Mouse (Mus musculus) intestine, postnatal 0 days (tissue): ENCODE results near the gene Siah2. TPM values are rescaled to one million over a fixed set of nuclear protein-coding genes. Genes with fewer than 3 reads are reported as not detected.

Experiments used
- ATAC-seq: fragments of 200-750 bp; cut with Nextera tagmentation; 2 replicates; pipeline ENCODE4 v1.8.0; 2017; ENCODE audit warnings: mild to moderate bottlenecking, moderate TSS enrichment, moderate library complexity
- H3K27ac ChIP-seq: fragments of 300-500 bp; sonication (generic); 2 replicates; pipeline ENCODE4 v1.5.1; 2014; ENCODE audit warnings: mild to moderate bottlenecking, low read depth, low read length, moderate library complexity
- H3K27me3 ChIP-seq: fragments of 300-500 bp; sonication (generic); replicated peaks from 2 replicates; pipeline ENCODE4 v1.6.1; 2014; ENCODE audit warnings: low read length, mixed read lengths; ENCODE audit not compliant: control insufficient read depth, insufficient read depth
- H3K36me3 ChIP-seq: fragments of 300-500 bp; sonication (generic); 2 replicates; pipeline ENCODE4 v1.6.1; 2014; ENCODE audit warnings: mild to moderate bottlenecking, moderate library complexity; ENCODE audit not compliant: control insufficient read depth, insufficient read depth
- H3K4me1 ChIP-seq: fragments of 300-500 bp; sonication (generic); replicated peaks from 2 replicates; pipeline ENCODE4 v1.6.1; 2014; ENCODE audit warnings: antibody characterized with exemption, low read length, mixed read lengths; ENCODE audit not compliant: control insufficient read depth, insufficient read depth
- H3K4me2 ChIP-seq: fragments of 300-500 bp; sonication (generic); replicated peaks from 2 replicates; pipeline ENCODE4 v1.6.1; 2014; ENCODE audit warnings: low read depth, mild to moderate bottlenecking, moderate library complexity
- H3K4me3 ChIP-seq: fragments of 300-500 bp; sonication (generic); 2 replicates; pipeline ENCODE4 v1.5.1; 2014; ENCODE audit warnings: low read depth, low read length
- H3K9ac ChIP-seq: fragments of 300-500 bp; sonication (generic); 2 replicates; pipeline ENCODE4 v1.6.1; 2014; ENCODE audit warnings: mild to moderate bottlenecking, low read depth, low read length
- H3K9me3 ChIP-seq: fragments of 300-500 bp; sonication (generic); 2 replicates; pipeline ENCODE4 v1.6.1; 2016; ENCODE audit warnings: mixed run types; ENCODE audit not compliant: control insufficient read depth
- CTCF ChIP-seq: sonication (generic); IDR thresholded peaks from 2 replicates; pipeline ENCODE4 v1.5.1; 2016; ENCODE audit warnings: low read depth, mild to moderate bottlenecking, control low read depth, antibody characterized with exemption, moderate library complexity
- WGBS: fragments of 180-500 bp; shearing (Covaris S2); extraction: QIAGEN DNeasy Blood & Tissue Kit; methylation state at CpG from one replicate; pipeline ENCODE4 v1.1.7; 2014; 5-methylcytosine and 5-hydroxymethylcytosine counted together
- polyA plus RNA-seq: library from polyadenylated mRNA; unstranded; fragments of >200 nt; fragmentation: Nextera tagmentation; extraction: Ambion mirVana; gene quantifications from 2 replicates; pipeline ENCODE4 v1.2.1, GENCODE M21; 2015

Siah2 gene
- polyA plus RNA-seq, 1 experiment from 2014 or later = 4.6 TPM

DNA sequence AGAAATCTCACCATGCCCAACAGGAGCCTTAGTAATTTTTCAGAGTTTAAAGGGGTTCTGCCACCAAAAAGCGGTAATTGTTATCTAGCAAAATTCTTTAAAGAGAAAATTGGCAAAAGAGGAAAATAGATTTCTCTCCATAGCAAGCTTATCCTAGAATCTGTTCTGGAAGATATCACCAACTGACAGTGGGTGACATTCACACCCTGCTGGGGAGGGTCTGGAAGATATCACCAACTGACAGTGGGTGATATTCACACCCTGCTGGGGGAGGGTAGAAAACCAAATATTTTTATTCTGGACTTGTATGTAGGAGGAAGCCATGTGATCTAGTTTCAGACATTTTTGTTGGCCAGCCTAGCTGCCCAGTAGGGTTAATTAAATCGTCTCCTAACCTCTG is 24.5 kb upstream of the Siah2 start:
- Histone ChIP-seq H3K27ac (no peak overlapping the region), H3K36me3 (no peaks in the 10 kb centered on the region), H3K27me3 (no peaks in the 10 kb centered on the region), H3K4me2 (no peak overlapping the region), H3K4me1 (no peaks in the 10 kb centered on the region), H3K9ac (no peak overlapping the region), H3K9me3 (0 out of 2 replicates have a peak, but pooled peaks cover 4% of the 10 kb centered on the region), H3K4me3 (no peak overlapping the region)
- TF ChIP-seq CTCF = no peak
- 69% methylated on average over 2 of the region's 2 CpGs for WGBS
- no peak for ATAC-seq

GRCm38 (mm10) chr3:58714767-58715166 is 22.6 kb upstream of the Siah2 start:
- H3K27ac ChIP-seq = no peak overlapping the region
- no peak for ATAC-seq
- H3K9ac ChIP-seq = no peak overlapping the region
- no peaks in the 10 kb centered on the region for H3K4me1 ChIP-seq
- H3K4me3 ChIP-seq = no peak overlapping the region
- TF ChIP-seq CTCF = no peak
- no peaks in the 10 kb centered on the region for H3K36me3 ChIP-seq
- 75% methylated on average over 2 of the region's 2 CpGs for WGBS
- no peaks in the 10 kb centered on the region for H3K27me3 ChIP-seq
- 0 out of 2 replicates have a peak, but pooled peaks cover 4% of the 10 kb centered on the region for H3K9me3 ChIP-seq
- no peak overlapping the region for H3K4me2 ChIP-seq

DNA sequence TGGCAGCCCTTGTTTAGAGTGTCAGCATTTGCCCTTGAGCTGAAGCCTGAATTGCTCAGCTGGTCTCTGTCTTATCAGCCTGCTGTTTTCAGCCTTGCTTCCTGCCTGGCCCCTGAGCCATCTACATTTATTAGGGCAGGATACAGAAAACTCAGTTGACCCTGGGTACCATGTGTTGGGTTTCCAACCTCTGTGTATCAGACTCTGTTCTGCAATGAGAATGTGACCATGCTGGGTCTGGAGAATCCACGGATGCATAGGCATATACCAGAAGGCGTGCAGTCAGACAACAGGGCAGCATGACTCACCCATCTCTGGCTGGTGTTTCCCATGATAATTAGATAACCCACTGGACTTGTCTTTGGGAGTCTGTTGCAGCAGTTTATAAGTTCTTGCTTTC is 21.8 kb upstream of the Siah2 start:
- H3K4me1 ChIP-seq = no peaks in the 10 kb centered on the region
- H3K9ac ChIP-seq = no peak overlapping the region
- 0 out of 2 replicates have a peak, but pooled peaks cover 4% of the 10 kb centered on the region for H3K9me3 ChIP-seq
- H3K27ac ChIP-seq = no peak overlapping the region
- no peak overlapping the region for H3K4me3 ChIP-seq
- no peak overlapping the region for H3K4me2 ChIP-seq
- 42% methylated on average over 2 of the region's 2 CpGs for WGBS
- no peaks in the 10 kb centered on the region for H3K36me3 ChIP-seq
- no peaks in the 10 kb centered on the region for H3K27me3 ChIP-seq
- no peak for TF ChIP-seq CTCF
- peak; percentile 71 for ATAC-seq

DNA sequence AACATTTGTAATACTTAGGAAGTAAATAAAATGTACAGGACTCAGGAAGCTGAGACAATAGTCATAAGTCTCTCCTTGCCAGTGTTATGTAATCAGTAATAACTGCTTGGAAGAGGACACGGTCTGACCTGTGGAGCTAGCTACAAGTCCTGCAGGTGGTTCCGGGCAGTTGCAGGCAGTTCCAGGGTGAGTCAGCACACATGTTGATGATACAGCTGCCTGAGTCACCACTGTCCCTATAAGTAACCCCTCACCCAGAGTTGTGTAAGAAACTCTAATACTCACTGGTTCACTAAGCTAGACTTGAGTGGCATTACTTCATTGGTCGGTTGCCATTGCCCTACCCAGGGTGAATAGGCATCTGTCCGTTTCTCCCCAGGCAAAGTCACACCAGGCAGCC is 21.0 kb upstream of the Siah2 start:
- no peak for TF ChIP-seq CTCF
- Histone ChIP-seq H3K36me3 (no peaks in the 10 kb centered on the region), H3K9me3 (0 out of 2 replicates have a peak, but pooled peaks cover 4% of the 10 kb centered on the region), H3K27me3 (no peaks in the 10 kb centered on the region), H3K9ac (no peak overlapping the region), H3K4me2 (no peak overlapping the region), H3K4me3 (no peak overlapping the region), H3K4me1 (no peaks in the 10 kb centered on the region), H3K27ac (no peak overlapping the region)
- ATAC-seq = peak; percentile 86
- WGBS = 55% methylated on average over 4 of the region's 4 CpGs

DNA sequence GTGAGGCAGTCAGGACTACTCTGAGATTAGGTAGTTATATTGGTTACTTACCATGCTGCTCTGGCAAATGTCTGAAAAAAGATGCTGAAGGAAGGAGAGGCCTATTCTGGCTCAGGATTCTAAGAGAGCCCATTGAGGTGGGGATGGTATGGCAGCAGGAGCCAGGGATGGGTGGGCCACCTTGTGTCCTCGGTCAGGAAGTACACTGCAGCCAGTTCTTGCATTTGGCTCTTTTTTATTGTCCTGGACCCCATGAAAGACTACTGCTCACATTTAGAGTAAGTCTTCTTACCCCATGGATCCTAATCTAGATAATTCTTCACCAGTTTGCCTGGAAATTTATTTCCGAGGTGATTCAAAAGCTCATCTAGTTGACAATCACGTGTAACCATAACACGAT is 12.3 kb upstream of the Siah2 start:
- Histone ChIP-seq H3K4me3 (no peak overlapping the region), H3K9me3 (no peaks in the 10 kb centered on the region), H3K4me2 (no peak overlapping the region), H3K27ac (no peak overlapping the region), H3K9ac (no peak overlapping the region), H3K36me3 (no peaks in the 10 kb centered on the region), H3K4me1 (no peaks in the 10 kb centered on the region), H3K27me3 (no peaks in the 10 kb centered on the region)
- ATAC-seq = no peak
- 74% methylated on average over 4 of the region's 4 CpGs for WGBS
- peak; percentile 33 for TF ChIP-seq CTCF

DNA sequence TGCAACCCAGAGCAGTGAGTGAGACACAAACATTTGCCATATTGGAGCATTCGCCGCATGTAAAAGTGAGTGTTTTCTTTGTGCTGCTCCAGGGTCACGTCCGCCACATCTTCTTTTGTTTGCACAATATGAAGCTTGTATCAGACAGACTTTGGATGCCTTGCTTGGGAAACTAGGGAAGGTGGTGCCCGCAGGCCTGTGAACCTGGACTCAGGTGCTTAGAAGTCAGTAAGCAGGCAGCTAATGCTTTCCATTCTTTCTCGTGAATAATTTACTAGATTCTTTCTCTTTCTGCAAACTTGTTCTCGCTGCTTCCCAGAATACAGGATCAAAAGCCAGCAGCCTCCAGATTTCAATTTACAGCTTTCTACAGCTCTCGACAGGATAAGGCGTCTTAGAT is 11.5 kb upstream of the Siah2 start:
- no peak overlapping the region for H3K27ac ChIP-seq
- H3K4me1 ChIP-seq = no peaks in the 10 kb centered on the region
- WGBS = 42% methylated on average over 9 of the region's 9 CpGs
- H3K9me3 ChIP-seq = no peaks in the 10 kb centered on the region
- H3K4me3 ChIP-seq = no peak overlapping the region
- no peak for TF ChIP-seq CTCF
- no peak overlapping the region for H3K4me2 ChIP-seq
- no peaks in the 10 kb centered on the region for H3K27me3 ChIP-seq
- ATAC-seq = no peak
- no peak overlapping the region for H3K9ac ChIP-seq
- no peaks in the 10 kb centered on the region for H3K36me3 ChIP-seq

- Histone ChIP-seq H3K9ac (no peak overlapping the region), H3K27me3 (no peaks in the 10 kb centered on the region), H3K36me3 (no peaks in the 10 kb centered on the region), H3K4me2 (no peak overlapping the region), H3K4me3 (no peak overlapping the region), H3K4me1 (no peaks in the 10 kb centered on the region), H3K9me3 (no peaks in the 10 kb centered on the region), H3K27ac (no peak overlapping the region)
- peak; percentile 69 for ATAC-seq
- 87% methylated on average over 1 of the region's 1 CpGs for WGBS
- TF ChIP-seq CTCF = no peak
These were observed 10.1 kb upstream of the Siah2 start for GRCm38 (mm10) chr3:58702329-58702728.
